Mouse (Mus musculus): Measurements from ENCODE around the gene Slc30a3. TPM values are rescaled to one million over a fixed set of nuclear protein-coding genes. Genes with fewer than 3 reads are reported as not detected.
"Not testable (repeated sequence)": the region's sequence is repeated elsewhere in the genome, so short reads cannot be mapped to it uniquely, and the experiment has no call there.

Gene Slc30a3
- polyA plus RNA-seq, 1 experiment from 2014 or later, result 0.79 TPM

- H3K4me2 ChIP-seq (ENCODE audit: low read depth, low read length, severe bottlenecking), result no peak overlapping the region
- H3K27me3 ChIP-seq (ENCODE audit: control insufficient read depth, insufficient read depth, low read length), result no peaks in the 10 kb centered on the region
- no peaks in the 10 kb centered on the region for H3K4me1 ChIP-seq (replicated peaks; ENCODE audit: control insufficient read depth, insufficient read depth, low read length)
- no peak overlapping the region for H3K9ac ChIP-seq (ENCODE audit: low read length)
- DNase-seq (ENCODE audit: low spot score), result no peak
- no peak overlapping the region for H3K27ac ChIP-seq (ENCODE audit: low read depth, low read length)
- no peak for ATAC-seq (replicated peaks; ENCODE audit: low FRiP score)
- no peaks in the 10 kb centered on the region for H3K9me3 ChIP-seq (ENCODE audit: control insufficient read depth, low read length)
- 94% methylated on average over 11 of the region's 11 CpGs for WGBS
- H3K36me3 ChIP-seq (ENCODE audit: control insufficient read depth, insufficient read depth, low read length), result peaks cover 29% of the 10 kb centered on the region
- H3K4me3 ChIP-seq (ENCODE audit: low read depth, low read length), result no peak overlapping the region
These were observed 36.2 kb downstream of the Slc30a3 start for GRCm38 (mm10) chr5:31071821-31072220.

GRCm38 (mm10) chr5:31071059-31071458 lies 37.0 kb downstream of the Slc30a3 start:
- Histone ChIP-seq H3K4me2 (ENCODE audit: low read depth, low read length, severe bottlenecking) (no peak overlapping the region), H3K9me3 (ENCODE audit: control insufficient read depth, low read length) (no peaks in the 10 kb centered on the region), H3K27ac (ENCODE audit: low read depth, low read length) (no peak overlapping the region), H3K4me3 (ENCODE audit: low read depth, low read length) (no peak overlapping the region), H3K9ac (ENCODE audit: low read length) (no peak overlapping the region), H3K4me1 (replicated peaks; ENCODE audit: control insufficient read depth, insufficient read depth, low read length) (no peaks in the 10 kb centered on the region), H3K27me3 (ENCODE audit: control insufficient read depth, insufficient read depth, low read length) (no peaks in the 10 kb centered on the region), H3K36me3 (ENCODE audit: control insufficient read depth, insufficient read depth, low read length) (peaks cover 29% of the 10 kb centered on the region)
- WGBS, result 86% methylated on average over 2 of the region's 2 CpGs
- DNase-seq (ENCODE audit: low spot score) (no peak), ATAC-seq (replicated peaks; ENCODE audit: low FRiP score) (no peak)

GRCm38 (mm10) chr5:31069810-31070209 lies 38.2 kb downstream of the Slc30a3 start:
- Histone ChIP-seq H3K27me3 (ENCODE audit: control insufficient read depth, insufficient read depth, low read length) (no peaks in the 10 kb centered on the region), H3K4me3 (ENCODE audit: low read depth, low read length) (no peak overlapping the region), H3K36me3 (ENCODE audit: control insufficient read depth, insufficient read depth, low read length) (peaks cover 29% of the 10 kb centered on the region), H3K27ac (ENCODE audit: low read depth, low read length) (no peak overlapping the region), H3K9ac (ENCODE audit: low read length) (no peak overlapping the region), H3K4me2 (ENCODE audit: low read depth, low read length, severe bottlenecking) (no peak overlapping the region), H3K4me1 (replicated peaks; ENCODE audit: control insufficient read depth, insufficient read depth, low read length) (no peaks in the 10 kb centered on the region), H3K9me3 (ENCODE audit: control insufficient read depth, low read length) (no peaks in the 10 kb centered on the region)
- WGBS, result 99% methylated on average over 3 of the region's 3 CpGs
- no peak for ATAC-seq (replicated peaks; ENCODE audit: low FRiP score)
- no peak for DNase-seq (ENCODE audit: low spot score)

- no peaks in the 10 kb centered on the region for H3K9me3 ChIP-seq (ENCODE audit: control insufficient read depth, low read length)
- H3K4me2 ChIP-seq (ENCODE audit: low read depth, low read length, severe bottlenecking), result peak overlapping the region; percentile 93
- peak overlapping the region; percentile 89 for H3K9ac ChIP-seq (ENCODE audit: low read length)
- H3K4me3 ChIP-seq (ENCODE audit: low read depth, low read length), result peak overlapping the region; percentile 65
- WGBS, result 23% methylated on average over 19 of the region's 19 CpGs
- 0 out of 2 replicates have a peak, but pooled peaks cover 4% of the 10 kb centered on the region for H3K36me3 ChIP-seq (ENCODE audit: control insufficient read depth, insufficient read depth, low read length)
- DNase-seq (ENCODE audit: low spot score) (no peak), ATAC-seq (replicated peaks; ENCODE audit: low FRiP score) (peak; percentile 43; the same call in 1 of the 2 replicates)
- peaks cover 6% of the 10 kb centered on the region; the same call in 1 of the 2 replicates for H3K4me1 ChIP-seq (replicated peaks; ENCODE audit: control insufficient read depth, insufficient read depth, low read length)
- H3K27ac ChIP-seq (ENCODE audit: low read depth, low read length), result no peak overlapping the region
- H3K27me3 ChIP-seq (ENCODE audit: control insufficient read depth, insufficient read depth, low read length), result no peaks in the 10 kb centered on the region
These were observed 52.6 kb downstream of the Slc30a3 start for GRCm38 (mm10) chr5:31055216-31056140.

- Histone ChIP-seq H3K9me3 (ENCODE audit: control insufficient read depth, low read length) (no peaks in the 10 kb centered on the region), H3K9ac (ENCODE audit: low read length) (peak within 1 kb of the TSS; percentile 89), H3K27ac (ENCODE audit: low read depth, low read length) (peak within 1 kb of the TSS; percentile 62), H3K4me1 (replicated peaks; ENCODE audit: control insufficient read depth, insufficient read depth, low read length) (peaks cover 6% of the 10 kb centered on the region; the same call in 1 of the 2 replicates), H3K27me3 (ENCODE audit: control insufficient read depth, insufficient read depth, low read length) (no peaks in the 10 kb centered on the region), H3K4me2 (ENCODE audit: low read depth, low read length, severe bottlenecking) (peak within 1 kb of the TSS; percentile 93), H3K4me3 (ENCODE audit: low read depth, low read length) (peak within 1 kb of the TSS; percentile 65), H3K36me3 (ENCODE audit: control insufficient read depth, insufficient read depth, low read length) (0 out of 2 replicates have a peak, but pooled peaks cover 3% of the 10 kb centered on the region)
- peak; percentile 97 for DNase-seq (ENCODE audit: low spot score)
- ATAC-seq (replicated peaks; ENCODE audit: low FRiP score), result peak; percentile 98
- under 1% methylated on average over 64 of the region's 64 CpGs for WGBS
These were observed 53.5 kb downstream of the Slc30a3 start, which contains the start of gene Cad for GRCm38 (mm10) chr5:31054261-31055215. TSS of gene Cad (plus strand) at chr5:31054780.

- WGBS, result 58% methylated on average over 4 of the region's 4 CpGs
- H3K4me1 ChIP-seq (replicated peaks; ENCODE audit: control insufficient read depth, insufficient read depth, low read length); H3K9me3 ChIP-seq (ENCODE audit: control insufficient read depth, low read length); ATAC-seq (replicated peaks; ENCODE audit: low FRiP score); DNase-seq (ENCODE audit: low spot score); H3K27me3 ChIP-seq (ENCODE audit: control insufficient read depth, insufficient read depth, low read length); H3K36me3 ChIP-seq (ENCODE audit: control insufficient read depth, insufficient read depth, low read length): not testable (repeated sequence)
- Histone ChIP-seq H3K9ac (ENCODE audit: low read length) (peak overlapping the region; percentile 89; the same call in 1 of the 2 replicates), H3K4me3 (ENCODE audit: low read depth, low read length) (peak overlapping the region; percentile 65; the same call in 1 of the 2 replicates), H3K27ac (ENCODE audit: low read depth, low read length) (peak overlapping the region; percentile 37; the same call in 1 of the 2 replicates), H3K4me2 (ENCODE audit: low read depth, low read length, severe bottlenecking) (peak overlapping the region; percentile 93)
These were observed 54.3 kb downstream of the Slc30a3 start for GRCm38 (mm10) chr5:31053728-31054127.

GRCm38 (mm10) chr5:31050427-31050826 lies 57.6 kb downstream of the Slc30a3 start:
- DNase-seq (ENCODE audit: low spot score), result no peak
- no peaks in the 10 kb centered on the region for H3K36me3 ChIP-seq (ENCODE audit: control insufficient read depth, insufficient read depth, low read length)
- 0 out of 2 replicates have a peak, but pooled peaks cover 4% of the 10 kb centered on the region for H3K4me1 ChIP-seq (replicated peaks; ENCODE audit: control insufficient read depth, insufficient read depth, low read length)
- H3K4me2 ChIP-seq (ENCODE audit: low read depth, low read length, severe bottlenecking), result no peak overlapping the region
- no peak overlapping the region for H3K4me3 ChIP-seq (ENCODE audit: low read depth, low read length)
- no peaks in the 10 kb centered on the region for H3K27me3 ChIP-seq (ENCODE audit: control insufficient read depth, insufficient read depth, low read length)
- no peak overlapping the region for H3K9ac ChIP-seq (ENCODE audit: low read length)
- no peak for ATAC-seq (replicated peaks; ENCODE audit: low FRiP score)
- no peak overlapping the region for H3K27ac ChIP-seq (ENCODE audit: low read depth, low read length)
- H3K9me3 ChIP-seq (ENCODE audit: control insufficient read depth, low read length), result no peaks in the 10 kb centered on the region

Measured in forebrain, embryonic 11.5 days (tissue).